Mouse (Mus musculus): ENCODE results near the gene Akap2. TPM values are rescaled to one million over a fixed set of nuclear protein-coding genes. Genes with fewer than 3 reads are reported as not detected.

Gene Akap2
- polyA plus RNA-seq, 1 experiment from 2014 or later, result 21.3 TPM

DNA sequence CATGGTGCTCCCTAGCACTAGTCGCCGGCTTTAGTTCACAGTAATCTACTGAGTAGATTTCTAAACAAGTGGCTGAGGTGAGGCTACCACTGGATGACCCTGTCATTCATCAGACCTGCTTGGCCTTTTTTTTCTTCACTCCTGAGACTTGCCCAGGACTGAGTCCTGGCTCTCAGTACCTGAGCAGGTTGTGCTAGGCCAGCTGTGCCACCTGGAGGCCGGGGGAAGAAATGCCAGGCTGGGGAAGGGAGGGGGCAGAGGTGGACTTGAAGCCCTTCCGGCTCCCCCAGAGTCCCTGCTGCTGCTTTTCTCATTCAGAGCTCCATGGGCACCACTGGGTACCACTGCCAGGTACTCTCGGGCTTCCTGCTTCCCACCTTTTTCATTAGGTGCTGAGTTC lies 71.3 kb downstream of the Akap2 start:
- no peak overlapping the region for H3K4me3 ChIP-seq
- H3K27me3 ChIP-seq (replicated peaks; ENCODE audit: low read depth, poor library complexity, severe bottlenecking), result peaks cover 9% of the 10 kb centered on the region
- peaks cover 11% of the 10 kb centered on the region for H3K4me1 ChIP-seq
- H3K9me3 ChIP-seq, result no peaks in the 10 kb centered on the region
- H3K27ac ChIP-seq (replicated peaks), result no peak overlapping the region
- no peaks in the 10 kb centered on the region for H3K36me3 ChIP-seq (replicated peaks)
- WGBS, result 52% methylated on average over 5 of the region's 5 CpGs
- no peak for DNase-seq (ENCODE audit: low spot score)

DNA sequence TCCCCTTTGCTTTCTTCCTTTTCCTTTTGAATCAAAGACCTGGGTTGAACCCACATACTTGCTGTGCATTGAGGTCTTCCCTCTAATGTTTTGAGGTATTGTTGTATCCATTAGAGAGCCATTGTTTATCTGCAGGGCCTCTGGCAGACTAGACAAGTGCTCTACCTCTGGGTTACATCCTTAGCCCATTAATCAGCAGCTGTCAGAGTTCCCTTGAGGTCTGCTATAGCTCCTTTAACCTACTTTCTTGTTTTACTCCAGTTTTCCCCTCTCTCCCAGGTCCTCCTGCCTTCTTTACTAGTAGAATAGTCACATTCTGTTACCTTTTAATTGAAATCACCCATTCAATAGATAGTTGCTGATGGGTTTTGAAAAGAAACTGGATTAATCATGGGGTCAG lies 71.7 kb downstream of the Akap2 start:
- H3K27ac ChIP-seq (replicated peaks), result no peak overlapping the region

GRCm38 (mm10) chr4:57793989-57794388 lies 76.5 kb downstream of the Akap2 start:
- Histone ChIP-seq H3K27ac (replicated peaks) (no peak overlapping the region), H3K4me1 (peaks cover 27% of the 10 kb centered on the region), H3K27me3 (replicated peaks; ENCODE audit: low read depth, poor library complexity, severe bottlenecking) (no peaks in the 10 kb centered on the region), H3K4me3 (no peak overlapping the region), H3K36me3 (replicated peaks) (no peaks in the 10 kb centered on the region; the same call in 1 of the 2 replicates), H3K9me3 (no peaks in the 10 kb centered on the region)
- 63% methylated on average over 8 of the region's 8 CpGs for WGBS
- no peak for DNase-seq (ENCODE audit: low spot score)

More for the DNA sequence above, 71.7 kb downstream of the Akap2 start:
- Histone ChIP-seq H3K27me3 (replicated peaks; ENCODE audit: low read depth, poor library complexity, severe bottlenecking) (peaks cover 5% of the 10 kb centered on the region), H3K36me3 (replicated peaks) (no peaks in the 10 kb centered on the region), H3K4me1 (peaks cover 14% of the 10 kb centered on the region), H3K4me3 (no peak overlapping the region), H3K9me3 (no peaks in the 10 kb centered on the region)
- DNase-seq (ENCODE audit: low spot score), result no peak

DNA sequence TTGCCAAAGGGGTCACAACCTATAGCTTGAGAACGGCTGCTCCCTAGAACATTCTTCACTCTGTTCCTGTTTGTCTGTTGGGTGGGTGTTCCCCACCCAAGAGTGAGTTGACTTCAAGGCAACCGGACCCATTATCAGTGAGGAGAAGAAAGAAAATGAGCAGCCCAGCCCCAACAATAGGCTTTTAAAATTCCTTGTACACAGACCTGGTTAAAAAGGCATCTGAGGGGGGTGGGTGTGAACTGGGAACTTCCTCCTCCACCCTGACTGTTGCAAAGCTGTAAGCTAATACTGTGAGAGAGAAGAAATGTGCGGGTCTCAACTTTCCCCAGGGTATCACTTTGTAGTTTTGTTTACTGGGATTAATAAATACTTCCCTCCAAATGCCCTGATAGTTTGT lies 77.1 kb downstream of the Akap2 start:
- H3K27me3 ChIP-seq (replicated peaks; ENCODE audit: low read depth, poor library complexity, severe bottlenecking), result no peaks in the 10 kb centered on the region
- WGBS, result 36% methylated on average over 3 of the region's 3 CpGs
- H3K27ac ChIP-seq (replicated peaks), result no peak overlapping the region
- H3K4me3 ChIP-seq, result no peak overlapping the region
- no peaks in the 10 kb centered on the region; the same call in 1 of the 2 replicates for H3K36me3 ChIP-seq (replicated peaks)
- DNase-seq (ENCODE audit: low spot score), result no peak
- peaks cover 27% of the 10 kb centered on the region for H3K4me1 ChIP-seq
- no peaks in the 10 kb centered on the region for H3K9me3 ChIP-seq

- no peaks in the 10 kb centered on the region; the same call in none of the 2 replicates for H3K36me3 ChIP-seq (replicated peaks)
- H3K27me3 ChIP-seq (replicated peaks; ENCODE audit: low read depth, poor library complexity, severe bottlenecking), result no peaks in the 10 kb centered on the region
- DNase-seq (ENCODE audit: low spot score), result no peak
- 84% methylated on average over 9 of the region's 9 CpGs for WGBS
- H3K4me3 ChIP-seq, result no peak overlapping the region
- H3K9me3 ChIP-seq, result no peaks in the 10 kb centered on the region
- peak overlapping the region; percentile 79; the same call in 1 of the 2 replicates for H3K27ac ChIP-seq (replicated peaks)
- peaks cover 25% of the 10 kb centered on the region for H3K4me1 ChIP-seq
These were observed 80.3 kb downstream of the Akap2 start for GRCm38 (mm10) chr4:57797548-57798285.

DNA sequence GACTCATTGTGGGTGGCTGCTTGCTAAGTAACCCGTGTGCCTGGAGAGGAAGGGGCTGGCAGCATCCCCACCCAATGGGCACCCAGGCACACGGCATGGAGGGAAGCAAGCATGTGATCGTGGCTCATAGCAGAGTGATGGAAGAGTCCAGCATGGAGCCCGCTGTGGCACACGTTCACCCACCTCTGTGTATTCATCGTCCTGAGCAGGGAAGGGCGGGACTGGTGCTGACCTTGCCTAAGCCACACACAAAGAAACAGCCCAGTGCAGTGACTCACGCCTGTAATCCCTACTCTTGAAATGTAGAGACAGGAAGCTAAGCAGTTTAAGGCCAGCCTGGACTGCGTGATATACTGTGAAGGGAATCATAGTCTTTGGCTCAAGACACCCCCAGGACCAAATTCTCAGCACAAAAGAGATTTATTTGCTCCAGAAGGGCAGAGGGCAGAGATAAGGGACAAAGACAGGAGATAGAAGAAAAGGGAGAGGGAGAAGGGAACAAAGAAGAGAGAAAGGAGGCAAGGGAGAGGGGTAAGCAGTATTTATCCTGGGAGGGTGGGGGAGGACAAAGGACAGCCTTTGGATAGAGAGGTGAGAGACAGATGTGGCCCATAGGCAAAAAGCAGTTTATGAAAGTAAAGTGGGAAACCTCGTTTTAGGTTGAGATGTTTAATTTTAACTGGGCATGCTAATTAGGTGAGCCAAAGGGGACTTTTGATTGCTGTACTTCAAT lies 81.0 kb downstream of the Akap2 start:
- Histone ChIP-seq H3K9me3 (no peaks in the 10 kb centered on the region), H3K4me3 (no peak overlapping the region), H3K27ac (replicated peaks) (peak overlapping the region; percentile 79), H3K36me3 (replicated peaks) (no peaks in the 10 kb centered on the region; the same call in none of the 2 replicates), H3K27me3 (replicated peaks; ENCODE audit: low read depth, poor library complexity, severe bottlenecking) (no peaks in the 10 kb centered on the region), H3K4me1 (peaks cover 25% of the 10 kb centered on the region)
- peak; percentile 20 for DNase-seq (ENCODE audit: low spot score)
- 41% methylated on average over 10 of the region's 10 CpGs for WGBS

DNA sequence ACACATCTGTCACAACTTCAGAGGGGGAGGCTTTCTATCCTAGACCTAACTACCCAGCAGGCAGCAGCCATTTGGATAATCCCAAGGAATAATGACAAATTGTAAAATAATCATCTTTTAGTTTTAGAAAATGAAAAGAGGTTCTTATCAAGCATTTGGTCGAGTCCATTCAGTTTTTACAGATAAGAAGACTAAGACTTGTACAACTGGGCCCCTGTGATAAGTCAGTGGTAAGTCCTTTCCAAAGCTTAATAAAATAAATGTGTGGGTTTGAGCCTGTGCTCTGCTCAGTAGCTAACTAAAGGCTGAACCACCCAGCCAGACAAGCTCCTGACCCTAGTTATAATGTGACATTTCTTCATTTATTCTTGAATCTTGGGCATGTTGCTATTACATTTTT lies 81.8 kb downstream of the Akap2 start:
- no peak for DNase-seq (ENCODE audit: low spot score)
- Histone ChIP-seq H3K27me3 (replicated peaks; ENCODE audit: low read depth, poor library complexity, severe bottlenecking) (no peaks in the 10 kb centered on the region), H3K4me1 (peaks cover 17% of the 10 kb centered on the region), H3K9me3 (no peaks in the 10 kb centered on the region), H3K36me3 (replicated peaks) (no peaks in the 10 kb centered on the region; the same call in none of the 2 replicates), H3K27ac (replicated peaks) (0 out of 2 replicates have a peak overlapping the region, but pooled peaks have one; percentile 79), H3K4me3 (no peak overlapping the region)
- 77% methylated on average over 1 of the region's 1 CpGs for WGBS

- no peak overlapping the region for H3K4me3 ChIP-seq
- H3K27ac ChIP-seq (replicated peaks), result no peak overlapping the region
- no peaks in the 10 kb centered on the region for H3K9me3 ChIP-seq
- H3K36me3 ChIP-seq (replicated peaks), result no peaks in the 10 kb centered on the region; the same call in none of the 2 replicates
- H3K27me3 ChIP-seq (replicated peaks; ENCODE audit: low read depth, poor library complexity, severe bottlenecking), result no peaks in the 10 kb centered on the region
- H3K4me1 ChIP-seq, result peaks cover 9% of the 10 kb centered on the region
- no peak for DNase-seq (ENCODE audit: low spot score)
- 84% methylated on average over 7 of the region's 7 CpGs for WGBS
These were observed 83.8 kb downstream of the Akap2 start for GRCm38 (mm10) chr4:57801239-57801638.

DNA sequence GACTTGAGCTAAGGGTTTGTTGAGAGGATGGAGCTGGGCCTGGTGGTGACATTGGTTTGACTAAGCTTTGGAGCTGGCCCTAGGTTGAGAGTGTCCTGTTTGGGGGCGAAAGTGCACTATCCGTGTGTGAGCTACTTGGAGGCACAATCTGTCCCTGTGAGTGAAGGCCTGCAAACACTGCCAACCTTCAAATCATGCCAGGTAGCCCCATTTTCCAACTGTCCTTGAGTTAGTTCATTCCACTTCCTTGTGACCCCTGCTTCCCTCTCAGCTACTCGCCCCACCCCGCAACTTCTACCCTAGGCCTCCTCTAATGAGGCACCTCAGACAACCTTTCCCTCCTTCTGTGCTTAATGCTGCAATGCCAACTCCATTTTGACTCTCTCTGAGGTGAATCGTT lies 84.5 kb downstream of the Akap2 start:
- peaks cover 9% of the 10 kb centered on the region for H3K4me1 ChIP-seq
- no peaks in the 10 kb centered on the region; the same call in 1 of the 2 replicates for H3K36me3 ChIP-seq (replicated peaks)
- no peaks in the 10 kb centered on the region for H3K9me3 ChIP-seq
- no peak overlapping the region for H3K27ac ChIP-seq (replicated peaks)
- no peak for DNase-seq (ENCODE audit: low spot score)
- WGBS, result 92% methylated on average over 5 of the region's 5 CpGs
- H3K4me3 ChIP-seq, result no peak overlapping the region
- no peaks in the 10 kb centered on the region for H3K27me3 ChIP-seq (replicated peaks; ENCODE audit: low read depth, poor library complexity, severe bottlenecking)

GRCm38 (mm10) chr4:57802411-57802810 lies 85.0 kb downstream of the Akap2 start:
- Histone ChIP-seq H3K27ac (replicated peaks) (no peak overlapping the region), H3K27me3 (replicated peaks; ENCODE audit: low read depth, poor library complexity, severe bottlenecking) (no peaks in the 10 kb centered on the region), H3K36me3 (replicated peaks) (no peaks in the 10 kb centered on the region; the same call in 1 of the 2 replicates), H3K9me3 (no peaks in the 10 kb centered on the region), H3K4me3 (no peak overlapping the region), H3K4me1 (peaks cover 9% of the 10 kb centered on the region)
- no peak for DNase-seq (ENCODE audit: low spot score)
- WGBS, result 83% methylated on average over 3 of the region's 3 CpGs

DNA sequence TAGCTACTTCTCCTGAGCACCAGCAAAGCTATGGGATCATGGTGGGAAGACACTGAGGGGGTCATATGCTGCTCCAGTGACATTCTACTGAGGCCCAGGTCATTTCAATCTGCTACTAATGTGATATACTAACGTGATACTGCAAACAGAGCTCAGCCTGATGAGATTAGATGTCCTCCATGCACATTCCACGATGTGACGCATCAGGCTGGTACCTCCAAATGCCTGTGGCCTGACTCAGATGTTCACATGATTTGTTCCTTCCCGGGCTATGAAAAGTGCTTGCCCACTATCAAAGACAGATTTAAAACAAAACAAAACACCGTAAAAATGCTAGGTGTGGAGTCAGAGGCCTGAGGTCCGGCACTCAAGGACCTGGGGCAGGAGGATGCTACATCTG lies 87.4 kb downstream of the Akap2 start:
- no peaks in the 10 kb centered on the region; the same call in 1 of the 2 replicates for H3K36me3 ChIP-seq (replicated peaks)
- H3K27ac ChIP-seq (replicated peaks), result no peak overlapping the region
- no peak overlapping the region for H3K4me3 ChIP-seq
- no peaks in the 10 kb centered on the region for H3K27me3 ChIP-seq (replicated peaks; ENCODE audit: low read depth, poor library complexity, severe bottlenecking)
- no peak for DNase-seq (ENCODE audit: low spot score)
- no peaks in the 10 kb centered on the region for H3K4me1 ChIP-seq
- WGBS, result 85% methylated on average over 6 of the region's 6 CpGs
- H3K9me3 ChIP-seq, result no peaks in the 10 kb centered on the region

DNA sequence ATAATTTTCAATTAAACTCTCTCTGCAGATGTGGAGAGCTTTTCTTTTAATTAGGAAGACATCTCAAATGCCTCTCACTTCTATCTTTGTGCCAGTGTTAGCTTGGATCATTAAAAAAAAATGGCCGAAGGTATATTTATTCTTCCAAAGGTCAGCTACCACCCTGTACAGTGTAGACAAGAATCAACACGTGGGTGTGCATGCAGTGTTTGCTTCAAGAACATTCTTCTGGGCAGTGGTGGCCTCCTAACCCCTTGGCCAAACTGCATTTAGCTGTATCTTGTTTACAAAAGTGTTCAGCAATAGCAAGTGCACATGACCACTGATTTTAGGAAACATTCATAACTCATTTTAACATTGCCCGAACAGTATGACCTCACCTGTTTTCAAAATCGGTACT lies 92.0 kb downstream of the Akap2 start:
- WGBS, result 90% methylated on average over 4 of the region's 4 CpGs
- DNase-seq (ENCODE audit: low spot score), result no peak
- H3K27ac ChIP-seq (replicated peaks), result no peak overlapping the region

GRCm38 (mm10) chr4:57812075-57812474 lies 94.6 kb downstream of the Akap2 start:
- WGBS, result 91% methylated on average over 1 of the region's 1 CpGs

More for the DNA sequence above, 92.0 kb downstream of the Akap2 start:
- Histone ChIP-seq H3K4me3 (no peak overlapping the region), H3K36me3 (replicated peaks) (no peaks in the 10 kb centered on the region), H3K9me3 (no peaks in the 10 kb centered on the region), H3K27me3 (replicated peaks; ENCODE audit: low read depth, poor library complexity, severe bottlenecking) (no peaks in the 10 kb centered on the region), H3K4me1 (peaks cover 19% of the 10 kb centered on the region)

More at GRCm38 (mm10) chr4:57812075-57812474, 94.6 kb downstream of the Akap2 start:
- H3K36me3 ChIP-seq (replicated peaks), result no peaks in the 10 kb centered on the region
- no peak overlapping the region for H3K4me3 ChIP-seq
- peak overlapping the region; percentile 40; the same call in 1 of the 2 replicates for H3K27ac ChIP-seq (replicated peaks)
- no peaks in the 10 kb centered on the region for H3K9me3 ChIP-seq
- DNase-seq (ENCODE audit: low spot score), result no peak
- no peaks in the 10 kb centered on the region for H3K27me3 ChIP-seq (replicated peaks; ENCODE audit: low read depth, poor library complexity, severe bottlenecking)
- peaks cover 19% of the 10 kb centered on the region for H3K4me1 ChIP-seq

Data from embryonic facial prominence, embryonic 10.5 days (tissue).